Mouse (Mus musculus): ENCODE measurements at regions not wholly inside any gene's neighbourhood (a gene's known extent, or its start where the extent isn't known, plus 50 kb on each side); places are given as distances from the start of the nearest gene placed in this dataset.

DNA sequence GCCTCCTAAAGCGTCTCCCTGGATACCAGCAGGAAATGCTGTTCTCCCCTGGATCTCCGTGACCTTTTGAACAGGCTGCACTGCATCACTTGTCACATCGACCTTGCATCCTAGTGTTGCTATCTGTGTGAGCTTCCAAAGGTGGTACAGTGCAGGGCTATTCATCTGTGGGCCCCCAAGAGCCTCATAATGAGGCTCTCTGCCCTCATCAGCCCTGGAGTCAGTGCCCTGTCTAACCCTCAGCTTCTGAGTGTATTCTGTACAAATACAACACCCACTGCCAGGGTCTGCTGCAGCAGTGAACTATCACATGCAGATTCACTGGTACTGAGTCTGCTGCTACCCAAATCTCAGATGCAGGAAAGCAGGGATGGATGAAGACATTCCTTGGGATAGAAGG, 282.1 kb upstream of the Myt1l start:
- no peak for TF ChIP-seq CTCF (IDR thresholded peaks at IDR 0.05; ENCODE audit: low read depth, low read length)
- no peak for TF ChIP-seq POLR2A (IDR thresholded peaks at IDR 0.05; ENCODE audit: insufficient read depth, low read length)
- TF ChIP-seq EP300 (IDR thresholded peaks at IDR 0.05; ENCODE audit: insufficient read depth, low read depth, low read length) = no peak

Measured in ES-Bruce4 (cell line).